Mouse (Mus musculus) cerebellum, postnatal 10 days (tissue): ENCODE measurements around the gene Fbxl7.

ENCODE experiments used
- DNase-seq, 2 experiments: peaks; one replicate each; pipeline ENCODE4 v3.0.0; 2021; ENCODE audit warnings: mixed read lengths in 2 of 2

The Fbxl7 gene

GRCm38 (mm10) chr15:26688472-26689104, 206.8 kb downstream of the Fbxl7 start:
- DNase-seq: no peak

DNA sequence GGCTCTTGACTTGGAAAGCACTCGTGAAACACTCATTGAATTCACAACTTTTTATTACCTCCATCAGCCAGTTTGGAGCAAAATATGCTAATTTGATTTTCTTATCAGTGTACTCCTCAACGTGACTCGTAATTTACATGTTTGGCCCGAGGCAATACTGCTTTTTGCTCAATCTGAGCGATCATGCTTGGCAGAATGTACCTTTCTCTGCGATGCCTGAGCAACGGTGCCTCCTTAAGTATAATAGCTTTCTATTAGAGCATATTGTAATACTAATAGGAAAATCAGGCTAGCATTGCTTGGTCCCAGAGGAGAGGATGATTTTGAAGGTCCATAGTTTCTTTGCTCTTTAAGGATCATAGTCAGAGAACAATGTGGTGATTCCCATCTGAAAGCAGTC, 207.7 kb downstream of the Fbxl7 start:
- DNase-seq: no peak

DNA sequence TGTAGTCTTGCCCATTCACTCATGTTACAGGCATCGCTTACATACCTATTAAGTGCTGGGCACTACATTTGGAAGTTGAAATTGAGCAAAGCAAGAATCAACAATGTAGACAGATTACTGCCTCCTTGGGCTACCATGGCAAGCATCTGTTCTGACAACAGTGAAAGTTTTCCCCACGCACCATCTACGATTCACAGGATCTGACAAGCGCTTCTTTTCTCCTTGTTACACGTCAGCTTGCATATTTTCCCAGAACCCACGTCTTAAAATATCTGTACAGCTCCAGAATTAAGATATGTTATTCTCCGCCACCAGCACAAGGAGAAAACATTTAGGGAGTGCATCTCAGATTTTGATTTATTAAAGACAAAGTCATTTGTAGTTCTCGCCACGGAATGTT, 213.1 kb downstream of the Fbxl7 start:
- no peak for DNase-seq

DNA sequence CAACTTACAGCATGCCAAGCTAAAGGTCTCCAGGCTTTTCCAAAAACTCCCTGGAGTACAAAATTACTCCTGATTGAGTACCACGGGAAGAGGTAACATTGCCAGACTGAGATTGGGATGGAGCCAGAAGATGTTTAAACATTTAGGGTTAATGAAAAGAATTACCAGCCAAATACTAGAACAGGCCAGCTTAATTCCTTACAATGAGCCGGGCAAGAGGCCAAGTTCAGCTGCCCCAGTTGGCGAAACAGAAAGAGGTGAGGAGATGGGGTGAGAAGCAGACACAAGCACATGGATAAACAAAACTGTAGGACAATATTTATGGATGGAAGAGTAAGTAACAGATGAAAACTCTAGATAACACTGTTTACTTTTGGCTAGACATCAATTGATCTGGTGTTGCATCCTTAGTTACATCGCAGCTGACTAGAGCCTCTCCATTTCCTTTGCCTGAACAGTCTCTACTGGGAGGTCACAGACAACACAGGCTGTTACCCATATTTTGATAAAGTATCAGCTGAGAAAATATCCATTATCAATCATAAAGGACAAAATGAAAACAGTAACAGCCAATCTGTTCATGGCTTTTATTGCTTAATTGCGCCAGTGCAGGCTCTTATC, 222.0 kb downstream of the Fbxl7 start:
- peak; percentile 80 to 85 for DNase-seq

GRCm38 (mm10) chr15:26654988-26655387, 240.4 kb downstream of the Fbxl7 start:
- DNase-seq: no peak

- DNase-seq: no peak
Observed at GRCm38 (mm10) chr15:26642563-26642962, 252.8 kb downstream of the Fbxl7 start.

DNA sequence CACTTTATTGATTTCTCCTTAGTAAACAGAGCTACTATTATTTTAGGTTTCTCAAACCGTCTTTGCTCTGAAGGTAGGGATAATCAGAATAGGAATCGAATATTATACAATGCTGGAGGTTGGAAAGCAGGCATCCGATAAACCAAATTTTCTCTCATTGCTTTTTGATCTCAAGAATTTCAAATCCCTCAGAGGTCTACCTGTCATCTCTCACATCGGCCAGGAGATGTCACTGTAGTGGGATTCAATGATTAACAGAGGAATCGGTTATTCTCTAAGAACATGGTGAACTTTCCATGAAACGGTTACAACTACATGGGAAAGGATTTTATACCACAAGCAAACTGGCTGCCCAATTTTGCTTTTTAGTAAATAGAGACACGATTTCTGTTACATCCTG, 255.7 kb downstream of the Fbxl7 start:
- DNase-seq: peak; percentile 34 to 42

DNA sequence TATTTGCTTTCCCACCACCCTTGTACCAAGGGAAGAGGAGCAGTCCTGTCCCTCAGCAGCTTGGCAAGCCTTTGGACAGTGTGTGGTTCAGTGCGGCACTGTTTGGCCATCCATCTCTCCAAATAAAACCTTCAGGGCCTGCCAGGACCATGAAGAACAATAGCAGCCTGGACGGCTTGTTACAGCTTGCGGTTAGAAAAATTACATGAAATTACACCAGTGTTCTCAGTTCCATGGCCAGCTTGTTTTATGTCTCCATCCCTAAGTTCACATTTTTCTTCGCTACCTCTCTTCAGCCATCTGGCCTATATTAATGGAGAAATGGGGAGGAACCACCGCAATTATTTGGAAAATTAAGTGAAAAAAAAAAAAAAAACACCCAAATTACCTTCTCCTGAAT, 259.8 kb downstream of the Fbxl7 start:
- DNase-seq: no peak

- DNase-seq: no peak
Observed at GRCm38 (mm10) chr15:26628181-26628580, 267.2 kb downstream of the Fbxl7 start.

DNA sequence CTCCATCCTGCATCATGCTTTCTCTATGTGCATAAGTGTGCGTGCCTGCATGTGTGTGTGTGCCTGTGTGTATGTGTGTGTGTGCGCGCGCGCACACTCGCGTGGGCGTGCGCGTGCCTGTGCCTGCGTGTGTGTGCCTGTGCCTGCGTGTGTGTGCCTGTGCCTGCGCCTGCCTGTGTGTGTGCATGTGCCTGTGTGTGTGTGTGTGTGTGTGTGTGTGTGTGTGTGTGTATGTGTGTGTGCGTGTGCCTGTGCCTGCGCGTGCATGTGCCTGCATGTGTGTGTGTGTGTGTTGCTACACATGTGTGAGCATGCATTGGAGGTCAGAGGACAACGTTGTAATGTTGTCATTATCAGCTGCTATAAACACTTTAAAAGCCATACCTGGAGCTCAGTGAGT, 272.1 kb downstream of the Fbxl7 start:
- DNase-seq: no peak

DNA sequence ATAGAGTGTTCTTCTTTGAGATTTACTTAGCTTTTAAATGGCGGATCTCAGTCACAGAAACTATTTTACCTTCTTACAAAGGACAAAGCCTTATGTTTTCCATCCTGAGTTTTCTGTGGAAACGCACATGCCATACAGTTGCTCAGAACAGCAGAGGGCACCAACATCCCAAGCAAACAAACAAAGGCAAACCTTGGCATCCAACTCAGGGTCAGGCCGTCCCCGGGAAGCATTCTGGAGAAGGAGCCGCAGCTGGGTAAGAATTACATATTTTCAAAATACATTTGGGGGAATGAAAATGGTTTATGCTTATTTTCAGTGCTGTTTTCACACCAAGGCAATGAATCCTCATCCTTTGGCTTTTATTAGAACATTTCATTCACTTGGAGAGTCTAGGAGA, 275.1 kb downstream of the Fbxl7 start:
- peak; percentile 81 to 83 for DNase-seq

DNA sequence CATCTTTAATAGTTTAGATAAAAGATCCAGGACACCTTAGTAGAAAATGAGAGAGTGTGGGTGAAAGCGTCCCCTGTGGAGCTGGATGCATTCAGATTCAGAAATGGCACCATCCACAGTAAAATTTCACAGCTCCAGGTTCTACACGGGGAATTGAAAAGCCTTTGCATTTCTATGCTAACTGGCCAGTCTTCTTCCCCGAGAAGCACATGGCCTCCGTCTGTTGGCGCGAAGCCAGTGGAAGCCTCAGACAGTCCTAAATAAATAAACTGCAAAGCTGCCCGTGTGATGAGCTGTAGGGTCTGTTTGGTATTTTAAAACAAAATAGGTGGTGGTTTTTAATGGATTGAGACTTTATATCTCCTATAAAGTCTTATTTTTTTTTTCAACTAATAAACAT, 276.2 kb downstream of the Fbxl7 start:
- DNase-seq: peak; percentile 81 to 85

- no peak for DNase-seq
Observed at GRCm38 (mm10) chr15:26596239-26596638, 299.1 kb downstream of the Fbxl7 start.

DNA sequence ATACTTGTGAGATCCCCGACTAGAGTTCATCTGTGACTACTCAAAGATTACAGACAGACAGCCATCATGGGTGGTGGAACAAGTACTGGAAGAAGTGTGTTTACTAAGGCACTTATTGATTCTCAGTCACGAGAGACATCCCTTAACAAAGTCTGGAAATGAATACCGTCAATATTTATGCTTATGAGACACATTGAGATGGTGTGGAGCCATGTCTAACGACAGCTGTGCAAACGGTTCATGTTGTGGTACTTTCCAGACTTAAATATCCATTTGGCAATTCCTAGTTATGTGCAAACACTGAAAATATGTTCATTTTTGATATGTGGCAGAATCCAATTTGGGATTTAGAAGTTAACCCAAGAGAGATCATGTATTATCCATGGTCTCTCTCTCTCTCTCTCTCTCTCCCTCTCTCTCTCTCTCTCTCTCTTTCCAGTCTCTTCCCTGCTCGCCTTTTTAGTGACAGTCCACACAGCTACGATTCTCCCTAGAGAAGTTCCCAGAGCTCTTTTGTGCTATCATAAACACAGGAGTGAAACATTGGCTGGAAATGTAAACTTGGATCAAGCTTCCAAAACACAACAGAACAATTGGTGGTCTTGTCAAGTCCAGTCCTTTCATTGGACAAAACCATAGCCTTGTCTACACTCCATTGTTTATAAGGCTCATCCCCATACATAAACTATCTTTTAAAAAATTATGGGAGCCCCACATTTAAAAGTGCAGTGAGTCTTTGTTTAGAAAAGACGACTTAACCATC, 315.3 kb downstream of the Fbxl7 start:
- DNase-seq: no peak

DNA sequence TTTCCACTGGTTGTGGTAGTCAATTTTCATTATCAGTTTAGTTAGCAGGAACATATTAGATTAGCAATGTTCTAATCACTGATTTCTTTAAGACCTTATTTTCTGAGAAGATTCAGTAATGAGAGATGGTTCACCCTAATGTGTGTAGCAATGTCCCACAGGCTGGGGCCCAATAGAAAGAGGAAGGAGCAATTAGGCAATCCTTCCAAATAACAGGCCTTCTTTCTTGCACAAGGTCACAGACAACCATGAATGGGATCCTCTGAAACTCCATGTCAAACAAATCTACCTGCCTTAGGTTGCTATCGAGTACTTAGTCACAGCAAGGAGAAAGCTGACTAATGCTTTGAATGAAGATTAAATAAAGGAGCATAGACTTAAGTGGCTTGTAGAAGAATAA, 316.9 kb downstream of the Fbxl7 start:
- DNase-seq: no peak

- DNase-seq: peak; percentile 82 to 85
Observed at GRCm38 (mm10) chr15:26566076-26566475, 329.3 kb downstream of the Fbxl7 start.

DNA sequence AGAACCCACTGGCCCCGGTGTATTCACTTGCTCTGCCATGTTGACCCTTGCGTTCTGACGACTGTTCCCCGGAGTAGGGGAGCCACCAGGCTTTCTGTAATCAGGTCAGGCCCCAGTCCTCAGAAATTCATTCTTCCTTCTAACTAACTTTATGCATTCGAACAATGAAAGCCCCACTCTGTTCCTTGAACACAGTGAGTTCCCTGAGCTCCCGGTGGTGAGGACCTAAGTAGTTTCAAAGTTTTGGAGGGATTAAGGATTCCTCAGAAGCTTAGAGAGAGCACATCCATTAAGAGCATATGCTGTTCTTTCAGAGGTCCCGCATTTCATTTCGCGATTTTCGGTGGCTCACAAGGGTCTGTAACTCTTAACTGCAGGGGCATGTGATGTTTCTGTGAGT, 341.8 kb downstream of the Fbxl7 start:
- no peak for DNase-seq

DNA sequence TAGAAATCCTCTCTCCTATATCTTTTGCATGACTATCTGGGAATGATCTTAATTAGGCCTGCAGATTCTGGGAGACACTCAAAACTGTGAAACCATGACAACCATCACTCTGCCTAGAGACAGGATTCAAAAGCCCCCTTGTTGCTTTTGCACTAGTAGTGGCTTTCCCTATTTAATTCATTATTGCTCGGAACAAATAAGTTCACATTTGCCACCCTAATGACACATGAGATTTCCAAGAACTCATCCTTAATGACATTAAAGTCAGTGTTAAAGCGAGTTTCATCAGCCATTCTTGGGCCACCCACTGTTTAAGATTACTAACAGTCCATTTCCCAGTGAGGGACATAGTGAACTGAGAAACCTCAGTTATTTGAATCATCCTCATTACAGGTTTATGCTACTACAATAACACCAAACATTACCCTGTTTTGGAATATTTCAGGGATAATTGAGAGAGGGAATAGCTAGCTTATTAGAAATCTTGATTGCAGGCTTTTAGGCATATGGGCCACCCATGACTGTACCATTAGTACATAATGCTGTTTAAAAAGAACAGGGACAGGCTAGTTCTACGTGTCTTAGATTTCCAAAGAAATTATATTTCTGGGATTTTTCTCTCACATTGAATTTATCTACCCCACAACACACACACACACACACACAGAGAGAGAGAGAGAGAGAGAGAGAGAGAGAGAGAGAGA, 361.2 kb downstream of the Fbxl7 start:
- no peak for DNase-seq

GRCm38 (mm10) chr15:26519220-26519631, 376.2 kb downstream of the Fbxl7 start:
- no peak for DNase-seq

GRCm38 (mm10) chr15:26501024-26501423, 394.4 kb downstream of the Fbxl7 start:
- no peak for DNase-seq
